Mouse (Mus musculus): Measurements from ENCODE around the gene Ccl1. TPM values are rescaled to one million over a fixed set of nuclear protein-coding genes. Genes with fewer than 3 reads are reported as not detected.

Ccl1 gene
- polyA plus RNA-seq, 1 experiment: 1.1 TPM

DNA sequence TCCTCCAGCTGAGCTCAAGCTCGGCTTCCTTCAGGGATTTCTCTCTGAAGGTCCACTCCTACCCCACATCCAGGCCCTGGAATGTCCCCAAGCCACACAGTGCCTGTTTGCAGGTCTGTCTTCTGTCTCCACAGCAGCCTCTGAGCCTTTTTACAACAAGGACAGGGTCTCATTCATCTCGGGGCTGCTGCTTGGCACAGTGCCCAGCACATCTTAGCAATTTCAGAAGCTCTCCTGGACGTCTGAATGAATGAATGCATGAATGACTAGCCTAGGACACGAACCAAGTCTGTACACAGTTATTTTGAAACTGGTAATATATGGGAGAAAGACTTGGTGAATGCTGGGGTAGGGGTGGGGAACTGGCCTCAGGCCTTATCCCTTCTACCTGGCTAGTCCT is 52.1 kb downstream of the Ccl1 start:
- H3K27ac ChIP-seq (ENCODE audit: control insufficient read depth, insufficient read depth, low read length): no peak overlapping the region
- no peaks in the 10 kb centered on the region for H3K36me3 ChIP-seq (ENCODE audit: control insufficient read depth, insufficient read depth, low read length)
- DNase-seq: no peak
- no peak overlapping the region for H3K4me3 ChIP-seq (ENCODE audit: control insufficient read depth, insufficient read depth, low read length)
- 68% methylated on average over 4 of the region's 4 CpGs for WGBS
- H3K4me1 ChIP-seq (replicated peaks; ENCODE audit: control insufficient read depth, insufficient read depth, low read length): no peaks in the 10 kb centered on the region
- no peaks in the 10 kb centered on the region for H3K27me3 ChIP-seq (ENCODE audit: control insufficient read depth, insufficient read depth, low read length)
- TF ChIP-seq POLR2A (IDR thresholded peaks at IDR 0.05; ENCODE audit: control insufficient read depth, extremely low read depth, insufficient read depth, low read length, poor library complexity) (no peak), CTCF (IDR thresholded peaks at IDR 0.05; ENCODE audit: borderline replicate concordance, control insufficient read depth, extremely low read depth, insufficient read depth, low read length, poor library complexity) (no peak)

DNA sequence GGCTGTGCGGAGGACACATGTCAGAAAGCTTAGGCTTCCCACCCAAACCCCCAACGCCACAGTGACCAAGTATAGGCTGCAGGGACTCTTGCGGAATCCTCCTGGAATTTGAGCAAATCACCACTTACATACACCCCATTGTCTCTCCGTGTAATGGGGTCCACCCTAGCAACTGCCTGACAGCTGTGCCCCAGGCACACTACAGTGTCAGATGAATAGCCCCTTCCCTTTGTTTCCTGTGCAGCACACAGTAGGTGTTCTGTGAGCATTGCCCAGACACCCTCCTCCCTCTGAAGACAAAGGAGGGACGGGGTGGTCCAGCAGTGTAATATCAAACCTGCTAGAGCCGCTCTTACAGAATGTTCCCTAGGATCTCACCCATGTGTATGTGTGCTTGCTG is 54.2 kb downstream of the Ccl1 start:
- no peak for DNase-seq
- TF ChIP-seq CTCF (IDR thresholded peaks at IDR 0.05; ENCODE audit: borderline replicate concordance, control insufficient read depth, extremely low read depth, insufficient read depth, low read length, poor library complexity) (no peak), POLR2A (IDR thresholded peaks at IDR 0.05; ENCODE audit: control insufficient read depth, extremely low read depth, insufficient read depth, low read length, poor library complexity) (no peak)
- 91% methylated on average over 6 of the region's 6 CpGs for WGBS
- H3K27ac ChIP-seq (ENCODE audit: control insufficient read depth, insufficient read depth, low read length): no peak overlapping the region
- H3K4me3 ChIP-seq (ENCODE audit: control insufficient read depth, insufficient read depth, low read length): no peak overlapping the region
- H3K27me3 ChIP-seq (ENCODE audit: control insufficient read depth, insufficient read depth, low read length): no peaks in the 10 kb centered on the region
- no peaks in the 10 kb centered on the region for H3K36me3 ChIP-seq (ENCODE audit: control insufficient read depth, insufficient read depth, low read length)
- no peaks in the 10 kb centered on the region for H3K4me1 ChIP-seq (replicated peaks; ENCODE audit: control insufficient read depth, insufficient read depth, low read length)

- Histone ChIP-seq H3K27me3 (ENCODE audit: control insufficient read depth, insufficient read depth, low read length) (no peaks in the 10 kb centered on the region), H3K36me3 (ENCODE audit: control insufficient read depth, insufficient read depth, low read length) (no peaks in the 10 kb centered on the region), H3K27ac (ENCODE audit: control insufficient read depth, insufficient read depth, low read length) (no peak overlapping the region), H3K4me1 (replicated peaks; ENCODE audit: control insufficient read depth, insufficient read depth, low read length) (no peaks in the 10 kb centered on the region), H3K4me3 (ENCODE audit: control insufficient read depth, insufficient read depth, low read length) (no peak overlapping the region)
- 95% methylated on average over 6 of the region's 6 CpGs for WGBS
- DNase-seq: no peak
- TF ChIP-seq POLR2A (IDR thresholded peaks at IDR 0.05; ENCODE audit: control insufficient read depth, extremely low read depth, insufficient read depth, low read length, poor library complexity): no peak
- TF ChIP-seq CTCF (IDR thresholded peaks at IDR 0.05; ENCODE audit: borderline replicate concordance, control insufficient read depth, extremely low read depth, insufficient read depth, low read length, poor library complexity): no peak
Observed at GRCm38 (mm10) chr11:82249945-82250344, 55.5 kb downstream of the Ccl1 start.

- Histone ChIP-seq H3K4me3 (ENCODE audit: control insufficient read depth, insufficient read depth, low read length) (no peak overlapping the region), H3K36me3 (ENCODE audit: control insufficient read depth, insufficient read depth, low read length) (no peaks in the 10 kb centered on the region), H3K27me3 (ENCODE audit: control insufficient read depth, insufficient read depth, low read length) (no peaks in the 10 kb centered on the region), H3K27ac (ENCODE audit: control insufficient read depth, insufficient read depth, low read length) (no peak overlapping the region), H3K4me1 (replicated peaks; ENCODE audit: control insufficient read depth, insufficient read depth, low read length) (no peaks in the 10 kb centered on the region)
- DNase-seq: no peak
- no peak for TF ChIP-seq POLR2A (IDR thresholded peaks at IDR 0.05; ENCODE audit: control insufficient read depth, extremely low read depth, insufficient read depth, low read length, poor library complexity)
- no peak for TF ChIP-seq CTCF (IDR thresholded peaks at IDR 0.05; ENCODE audit: borderline replicate concordance, control insufficient read depth, extremely low read depth, insufficient read depth, low read length, poor library complexity)
- WGBS: 86% methylated on average over 5 of the region's 5 CpGs
Observed at GRCm38 (mm10) chr11:82237439-82237838, 68.1 kb downstream of the Ccl1 start.

DNA sequence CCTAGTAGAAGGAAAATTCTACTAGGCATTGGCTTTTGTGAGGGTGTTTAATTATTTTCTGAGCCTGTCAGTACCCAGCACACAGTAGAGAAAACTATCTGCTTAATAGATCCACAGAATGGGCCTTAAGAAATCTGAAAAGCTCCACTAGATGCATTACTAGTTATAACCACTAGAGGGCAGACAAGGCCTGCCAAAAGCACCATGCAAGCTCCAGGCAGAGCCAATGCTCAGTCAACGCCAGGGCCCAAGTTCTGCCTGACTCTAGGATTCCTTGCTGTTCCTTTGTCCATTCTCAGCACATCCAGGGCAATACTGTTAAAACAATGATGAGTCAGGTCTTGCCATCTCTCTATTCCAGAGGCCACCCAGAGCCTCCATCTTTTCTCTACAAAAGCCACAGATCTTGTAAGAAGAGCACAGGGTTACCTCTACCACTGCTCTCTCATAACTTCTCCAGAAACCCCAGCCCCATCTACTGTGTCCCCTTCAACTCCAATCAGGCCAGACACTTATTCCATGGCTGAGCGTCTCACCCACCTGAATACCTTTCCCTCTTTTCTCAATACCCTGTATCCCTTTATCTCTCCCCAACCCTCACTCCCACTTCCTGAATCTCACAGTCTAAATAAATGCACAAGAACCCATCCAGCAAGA is 69.8 kb downstream of the Ccl1 start:
- no peaks in the 10 kb centered on the region for H3K27me3 ChIP-seq (ENCODE audit: control insufficient read depth, insufficient read depth, low read length)
- WGBS: 38% methylated on average over 2 of the region's 2 CpGs
- peak; percentile 12 for DNase-seq

DNA sequence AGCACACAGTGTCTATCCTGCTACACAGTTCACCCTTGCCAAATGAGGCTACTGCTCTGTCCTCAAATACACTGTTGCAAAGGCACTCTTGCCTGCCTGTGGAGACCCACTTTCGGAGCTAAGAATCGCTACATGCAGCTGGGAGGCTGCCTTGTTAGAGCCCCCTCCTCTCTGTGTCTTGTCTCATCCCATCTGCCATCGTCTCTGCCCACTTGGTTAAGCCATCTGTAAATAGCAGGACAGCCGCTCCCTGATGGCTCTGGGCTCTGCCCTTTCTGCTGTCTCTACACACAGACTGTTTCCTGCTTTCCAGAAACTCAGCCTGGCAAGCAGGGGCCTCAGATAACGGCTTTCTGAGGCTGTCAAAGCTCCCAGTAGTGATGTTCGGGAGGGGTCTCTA is 71.5 kb downstream of the Ccl1 start:
- Histone ChIP-seq H3K27ac (ENCODE audit: control insufficient read depth, insufficient read depth, low read length) (no peak overlapping the region), H3K4me3 (ENCODE audit: control insufficient read depth, insufficient read depth, low read length) (no peak overlapping the region), H3K4me1 (replicated peaks; ENCODE audit: control insufficient read depth, insufficient read depth, low read length) (no peaks in the 10 kb centered on the region), H3K36me3 (ENCODE audit: control insufficient read depth, insufficient read depth, low read length) (no peaks in the 10 kb centered on the region), H3K27me3 (ENCODE audit: control insufficient read depth, insufficient read depth, low read length) (no peaks in the 10 kb centered on the region)
- 62% methylated on average over 6 of the region's 6 CpGs for WGBS
- DNase-seq: no peak
- TF ChIP-seq POLR2A (IDR thresholded peaks at IDR 0.05; ENCODE audit: control insufficient read depth, extremely low read depth, insufficient read depth, low read length, poor library complexity) (no peak), CTCF (IDR thresholded peaks at IDR 0.05; ENCODE audit: borderline replicate concordance, control insufficient read depth, extremely low read depth, insufficient read depth, low read length, poor library complexity) (no peak)

More for the DNA sequence above, 69.8 kb downstream of the Ccl1 start:
- TF ChIP-seq POLR2A (IDR thresholded peaks at IDR 0.05; ENCODE audit: control insufficient read depth, extremely low read depth, insufficient read depth, low read length, poor library complexity) (no peak), CTCF (IDR thresholded peaks at IDR 0.05; ENCODE audit: borderline replicate concordance, control insufficient read depth, extremely low read depth, insufficient read depth, low read length, poor library complexity) (0 out of 2 replicates have a peak, but pooled peaks have one; percentile 45)
- Histone ChIP-seq H3K36me3 (ENCODE audit: control insufficient read depth, insufficient read depth, low read length) (no peaks in the 10 kb centered on the region), H3K27ac (ENCODE audit: control insufficient read depth, insufficient read depth, low read length) (no peak overlapping the region), H3K4me3 (ENCODE audit: control insufficient read depth, insufficient read depth, low read length) (no peak overlapping the region), H3K4me1 (replicated peaks; ENCODE audit: control insufficient read depth, insufficient read depth, low read length) (no peaks in the 10 kb centered on the region)

DNA sequence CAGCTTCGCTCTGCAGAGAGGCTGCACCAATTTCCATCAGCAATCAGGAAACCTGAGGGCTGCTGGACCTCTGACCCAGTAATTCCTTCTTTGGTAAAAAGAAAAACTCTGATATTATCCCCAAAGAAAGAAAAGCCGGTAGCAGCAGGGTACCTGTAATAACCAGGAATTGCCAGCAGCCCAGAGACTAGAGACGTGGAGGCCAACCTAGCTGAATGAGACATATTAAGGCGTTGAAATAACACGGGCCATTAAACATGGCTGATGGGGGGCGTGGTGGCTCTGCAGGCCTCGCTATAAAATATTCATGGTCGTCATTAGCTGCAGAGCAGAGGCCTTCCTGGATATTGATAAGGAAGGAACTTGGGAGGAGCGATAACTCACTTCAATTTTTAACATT is 78.5 kb downstream of the Ccl1 start:
- Histone ChIP-seq H3K4me3 (ENCODE audit: control insufficient read depth, insufficient read depth, low read length) (no peak overlapping the region), H3K4me1 (replicated peaks; ENCODE audit: control insufficient read depth, insufficient read depth, low read length) (no peaks in the 10 kb centered on the region), H3K27ac (ENCODE audit: control insufficient read depth, insufficient read depth, low read length) (no peak overlapping the region), H3K36me3 (ENCODE audit: control insufficient read depth, insufficient read depth, low read length) (no peaks in the 10 kb centered on the region), H3K27me3 (ENCODE audit: control insufficient read depth, insufficient read depth, low read length) (no peaks in the 10 kb centered on the region)
- 87% methylated on average over 9 of the region's 9 CpGs for WGBS
- TF ChIP-seq CTCF (IDR thresholded peaks at IDR 0.05; ENCODE audit: borderline replicate concordance, control insufficient read depth, extremely low read depth, insufficient read depth, low read length, poor library complexity) (no peak), POLR2A (IDR thresholded peaks at IDR 0.05; ENCODE audit: control insufficient read depth, extremely low read depth, insufficient read depth, low read length, poor library complexity) (no peak)
- DNase-seq: no peak

Measured in thymus, adult 2 months (tissue).